ENCODE assay signal across 11 mouse cellular contexts in the genomic region with DNA sequence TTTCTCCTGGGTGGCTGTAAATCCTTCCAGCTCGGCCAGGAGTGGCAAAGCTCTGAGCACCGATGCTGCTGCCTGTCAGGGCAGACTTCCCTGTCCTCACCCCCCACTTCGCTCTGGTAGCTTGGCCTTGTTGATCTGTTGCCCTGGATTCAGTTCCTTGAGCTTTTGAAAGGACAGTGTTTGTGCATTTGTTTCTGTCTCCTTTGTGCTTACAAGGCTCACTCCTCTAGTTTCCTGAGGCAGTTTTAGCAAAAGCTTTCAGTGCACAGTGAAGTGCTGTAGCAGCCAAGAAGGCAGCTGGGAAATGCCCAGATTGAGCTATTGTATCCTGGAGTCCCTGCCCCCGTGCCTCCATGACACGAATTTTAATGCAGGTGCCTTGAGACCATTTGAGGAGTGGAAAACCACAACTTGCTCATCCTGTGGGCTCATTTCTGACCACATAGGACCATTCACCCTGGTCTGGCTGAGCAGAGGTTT. TPM values are rescaled to one million over a fixed set of nuclear protein-coding genes. Genes with fewer than 3 reads are reported as not detected.
DNase-seq lines count a peak whose midpoint lies in the region; ATAC-seq and TF ChIP-seq lines count a peak whose summit lies in the region.
"Had no signal": no experiment of that assay in that cellular context is flagged by ENCODE, and none has a peak within 500 bp of the region (broad histone marks: within the 10 kb centered on the region; RNA-seq: fewer than 3 reads in every experiment).

A gene (plus strand): TSS at position 430 of the 480 bp plus-strand sequence.

- H3K4me1 ChIP-seq in hindbrain, postnatal 0 days (ENCODE audit: insufficient read depth, low read length), result 0 out of 2 replicates have a peak, but pooled peaks cover 5% of the 10 kb centered on the region
- peaks cover 31% of the 10 kb centered on the region for H3K4me1 ChIP-seq in midbrain, embryonic 13.5 days (replicated peaks)

- H3K27ac ChIP-seq in hindbrain, postnatal 0 days, result peak within 1 kb of the TSS; percentile 75
- peak within 1 kb of the TSS; percentile 89 for H3K27ac ChIP-seq in midbrain, embryonic 13.5 days
- H3K27ac ChIP-seq: liver, embryonic 13.5 days had no signal

- H3K4me2 ChIP-seq in hindbrain, postnatal 0 days (ENCODE audit: low read depth, low read length), result peak within 1 kb of the TSS; percentile 40
- H3K4me2 ChIP-seq in midbrain, embryonic 13.5 days (replicated peaks), result 0 out of 2 replicates have a peak within 1 kb of the TSS, but pooled peaks have one; percentile 4
- H3K4me2 ChIP-seq: liver, embryonic 13.5 days had no signal

- TF ChIP-seq CTCF in hindbrain, postnatal 0 days (IDR thresholded peaks at IDR 0.05; ENCODE audit: low read depth), result no peak

- no peaks in the 10 kb centered on the region for H3K9me3 ChIP-seq in hindbrain, postnatal 0 days (ENCODE audit: low read length)
- H3K9me3 ChIP-seq in midbrain, embryonic 13.5 days, result no peaks in the 10 kb centered on the region
- H3K9me3 ChIP-seq: liver, embryonic 13.5 days had no signal

- peak within 1 kb of the TSS; percentile 15 for H3K4me3 ChIP-seq in hindbrain, postnatal 0 days (ENCODE audit: low read length)
- no peak within 1 kb of the TSS for H3K4me3 ChIP-seq in midbrain, embryonic 13.5 days (replicated peaks)
- H3K4me3 ChIP-seq: erythroblast, embryonic 14.5 days; liver, embryonic 13.5 days had no signal

- 15% methylated on average over 5 of the region's 5 CpGs for WGBS in hindbrain, postnatal 0 days
- WGBS in midbrain, embryonic 13.5 days, result 14% methylated on average over 5 of the region's 5 CpGs

- DNase-seq in embryo, embryonic 10.5 days (ENCODE audit: low spot score), result peak; percentile 49
- DNase-seq in embryo, embryonic 10 days (ENCODE audit: low spot score), result no peak
- DNase-seq in cerebellum, postnatal 10 days, result peak; percentile 33 to 48
- peak; percentile 81 for DNase-seq in hindbrain, postnatal 0 days (ENCODE audit: low spot score)
- DNase-seq in kidney, postnatal 4 days, result no peak
- DNase-seq in adrenal gland, postnatal 4 days (ENCODE audit: low spot score in 2 of 2), result no peak
- DNase-seq in T-cell, adult 2 months (ENCODE audit: low spot score), result no peak
- DNase-seq: heart, postnatal 4 days; liver, embryonic 13.5 days had no signal

- no peaks in the 10 kb centered on the region for H3K27me3 ChIP-seq in hindbrain, postnatal 0 days (ENCODE audit: insufficient read depth, low read length)
- no peaks in the 10 kb centered on the region for H3K27me3 ChIP-seq in midbrain, embryonic 13.5 days
- H3K27me3 ChIP-seq: liver, embryonic 13.5 days had no signal

- peak; percentile 95 for ATAC-seq in hindbrain, postnatal 0 days
- peak; percentile 80 for ATAC-seq in midbrain, embryonic 13.5 days

- peak within 1 kb of the TSS; percentile 21; the same call in 1 of the 2 replicates for H3K9ac ChIP-seq in hindbrain, postnatal 0 days (replicated peaks; ENCODE audit: low read length)
- peak within 1 kb of the TSS; percentile 32; the same call in 1 of the 2 replicates for H3K9ac ChIP-seq in midbrain, embryonic 13.5 days (replicated peaks)
- H3K9ac ChIP-seq: liver, embryonic 13.5 days had no signal

- no peaks in the 10 kb centered on the region for H3K36me3 ChIP-seq in hindbrain, postnatal 0 days (ENCODE audit: insufficient read depth, low read length)
- H3K36me3 ChIP-seq in midbrain, embryonic 13.5 days, result no peaks in the 10 kb centered on the region

RNA-seq across cellular contexts. Expression of the gene that starts here (rescaled TPM):
- total RNA-seq in hindbrain, postnatal 0 days (2014; rRNA removed), result 94.7 and 105 TPM in 2 replicates
- polyA plus RNA-seq in hindbrain, postnatal 0 days (2015; fragmentation: Nextera tagmentation; extraction: Ambion mirVana), result 53.8 and 54.1 TPM in 2 replicates
- 3.8 and 4.2 TPM in 2 replicates for polyA plus RNA-seq in midbrain, embryonic 13.5 days (2015; fragmentation: Nextera tagmentation; extraction: Ambion mirVana)
- total RNA-seq in adrenal gland, postnatal 4 days (2021), result 1 to 10 TPM; 1.8 to 2.1 TPM

Comparison
In these comparisons a context has a peak if more than half of its experiments do, and no peak if none do; other contexts are left out.
1. RNA of the gene that starts here (total RNA-seq): 94.7 to 105 TPM in hindbrain, postnatal 0 days; 1.8 to 2.1 TPM in adrenal gland, postnatal 4 days; every median in the first group is over 10 times any median in the second.
2. RNA of the gene that starts here (polyA plus RNA-seq): 53.8 to 54.1 TPM in hindbrain, postnatal 0 days; 3.8 to 4.2 TPM in midbrain, embryonic 13.5 days; every median in the first group is over 10 times any median in the second.
3. DNase-seq: peak in embryo, embryonic 10.5 days (single experiment), cerebellum, postnatal 10 days (2 of 2) and hindbrain, postnatal 0 days (single experiment); none in embryo, embryonic 10 days (single experiment), kidney, postnatal 4 days (0 of 2), adrenal gland, postnatal 4 days (0 of 2) and T-cell, adult 2 months (single experiment).